In genomic region chr7:49371972-49372371, GRCm38 (mm10) we compare ENCODE assay signal across 24 mouse cellular contexts.
"Had no signal": no experiment of that assay in that cellular context is flagged by ENCODE, and none has a peak within 500 bp of the region (broad histone marks: within the 10 kb centered on the region; RNA-seq: fewer than 3 reads in every experiment).

No protein-coding gene starts in this region.

- H3K27me3 ChIP-seq: heart, embryonic 12.5 days; intestine, embryonic 15.5 days; limb, embryonic 13.5 days; limb, embryonic 15.5 days; liver, embryonic 12.5 days had no signal

- H3K4me3 ChIP-seq: gastrocnemius, adult 2 months; heart, embryonic 10.5 days; heart, embryonic 12.5 days; hindbrain, embryonic 10.5 days; hindbrain, embryonic 12.5 days; intestine, embryonic 15.5 days; limb, embryonic 13.5 days; limb, embryonic 15.5 days; liver, embryonic 12.5 days had no signal

- ATAC-seq: hindbrain, embryonic 16.5 days; inflammation-experienced regulatory T-cells, adult 6 months; intestine, embryonic 15.5 days; intestine, postnatal 0 days; liver, embryonic 12.5 days had no signal

- H3K4me1 ChIP-seq: intestine, embryonic 15.5 days; liver, embryonic 12.5 days had no signal

- H3K36me3 ChIP-seq: heart, embryonic 10.5 days; heart, embryonic 12.5 days; hindbrain, embryonic 10.5 days; hindbrain, embryonic 12.5 days; intestine, embryonic 15.5 days; limb, embryonic 13.5 days; limb, embryonic 15.5 days; liver, embryonic 12.5 days had no signal

- DNase-seq: gastrocnemius, adult 2 months; gastrocnemius, postnatal 10 days; gastrocnemius, postnatal 25 days; heart, adult 18-20 months; heart, postnatal 10 days; heart, postnatal 4 days; kidney, adult 18-20 months; kidney, adult 8-10 months; kidney, postnatal 14 days; kidney, postnatal 36 days; layer of hippocampus, adult 9-11 months; layer of hippocampus, postnatal 36 days; left cerebral cortex, postnatal 4 days had no signal

- H3K9me3 ChIP-seq: heart, embryonic 10.5 days; hindbrain, embryonic 10.5 days; hindbrain, embryonic 12.5 days; intestine, embryonic 15.5 days; limb, embryonic 13.5 days; limb, embryonic 15.5 days; liver, embryonic 12.5 days had no signal
